Mouse (Mus musculus): ENCODE data around the gene Gpx6. TPM values are rescaled to one million over a fixed set of nuclear protein-coding genes. Genes with fewer than 3 reads are reported as not detected.

Gene Gpx6
- polyA plus RNA-seq, 1 experiment from 2014 or later: not detected

DNA sequence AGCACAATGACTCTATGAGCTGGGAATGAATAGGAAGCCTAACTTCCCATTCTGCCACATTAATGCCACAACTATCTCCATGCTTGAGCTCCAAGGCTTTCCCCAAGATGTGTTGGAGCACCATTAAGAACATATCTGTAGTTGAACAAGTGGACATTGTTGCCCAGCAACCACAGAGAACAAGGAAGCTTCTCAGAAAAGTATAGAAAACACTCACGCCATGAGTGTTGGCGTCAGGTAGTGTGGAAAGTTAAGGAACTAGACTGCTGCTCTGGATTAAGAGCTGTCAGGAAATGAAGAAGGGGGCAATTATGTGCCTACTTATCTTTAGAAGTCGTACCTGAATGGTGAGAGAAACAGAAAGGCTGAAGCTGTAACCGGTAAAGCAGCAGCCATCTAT, 2.0 kb downstream of the Gpx6 start:
- Histone ChIP-seq H3K4me2 (ENCODE audit: low read depth) (no peak overlapping the region), H3K4me1 (ENCODE audit: control insufficient read depth, insufficient read depth, low read length) (no peaks in the 10 kb centered on the region), H3K27me3 (ENCODE audit: control insufficient read depth, insufficient read depth, low read length) (no peaks in the 10 kb centered on the region), H3K27ac (ENCODE audit: low read depth, low read length) (no peak overlapping the region), H3K36me3 (ENCODE audit: control insufficient read depth, insufficient read depth, low read length) (no peaks in the 10 kb centered on the region), H3K9ac (ENCODE audit: low read length) (no peak overlapping the region), H3K9me3 (ENCODE audit: control insufficient read depth, low read length) (no peaks in the 10 kb centered on the region), H3K4me3 (ENCODE audit: low read depth, low read length) (no peak overlapping the region)
- WGBS: 85% methylated on average over 4 of the region's 4 CpGs
- no peak for DNase-seq (ENCODE audit: low spot score)
- ATAC-seq (ENCODE audit: insufficient read depth, low FRiP score, low TSS enrichment): no peak

DNA sequence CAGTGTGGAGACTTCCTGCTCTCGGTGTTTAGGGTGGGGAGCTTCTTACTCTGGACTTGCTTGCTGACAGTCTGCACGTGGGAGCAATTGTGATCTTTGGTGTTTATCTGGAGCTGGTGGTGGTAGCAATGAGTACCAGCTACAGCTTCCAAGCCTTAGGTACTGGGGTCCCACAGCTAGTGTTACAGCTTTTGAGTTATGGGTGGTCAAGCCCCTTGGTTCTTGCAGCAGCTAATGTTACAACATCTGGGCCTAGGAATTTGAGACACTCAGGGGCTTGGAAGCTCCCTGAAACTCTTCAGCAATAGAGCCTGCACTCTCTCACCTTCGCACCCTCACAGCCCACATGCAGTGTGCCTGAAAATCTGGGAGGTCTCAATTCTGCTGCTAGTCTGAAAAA, 8.3 kb downstream of the Gpx6 start:
- H3K4me3 ChIP-seq (ENCODE audit: low read depth, low read length): no peak overlapping the region
- no peaks in the 10 kb centered on the region for H3K4me1 ChIP-seq (ENCODE audit: control insufficient read depth, insufficient read depth, low read length)
- H3K4me2 ChIP-seq (ENCODE audit: low read depth): no peak overlapping the region
- H3K9me3 ChIP-seq (ENCODE audit: control insufficient read depth, low read length): no peaks in the 10 kb centered on the region
- ATAC-seq (ENCODE audit: insufficient read depth, low FRiP score, low TSS enrichment): no peak
- H3K27ac ChIP-seq (ENCODE audit: low read depth, low read length): no peak overlapping the region
- no peaks in the 10 kb centered on the region for H3K27me3 ChIP-seq (ENCODE audit: control insufficient read depth, insufficient read depth, low read length)
- H3K9ac ChIP-seq (ENCODE audit: low read length): no peak overlapping the region
- WGBS: 73% methylated on average over 3 of the region's 3 CpGs
- no peak for DNase-seq (ENCODE audit: low spot score)
- no peaks in the 10 kb centered on the region for H3K36me3 ChIP-seq (ENCODE audit: control insufficient read depth, insufficient read depth, low read length)

DNA sequence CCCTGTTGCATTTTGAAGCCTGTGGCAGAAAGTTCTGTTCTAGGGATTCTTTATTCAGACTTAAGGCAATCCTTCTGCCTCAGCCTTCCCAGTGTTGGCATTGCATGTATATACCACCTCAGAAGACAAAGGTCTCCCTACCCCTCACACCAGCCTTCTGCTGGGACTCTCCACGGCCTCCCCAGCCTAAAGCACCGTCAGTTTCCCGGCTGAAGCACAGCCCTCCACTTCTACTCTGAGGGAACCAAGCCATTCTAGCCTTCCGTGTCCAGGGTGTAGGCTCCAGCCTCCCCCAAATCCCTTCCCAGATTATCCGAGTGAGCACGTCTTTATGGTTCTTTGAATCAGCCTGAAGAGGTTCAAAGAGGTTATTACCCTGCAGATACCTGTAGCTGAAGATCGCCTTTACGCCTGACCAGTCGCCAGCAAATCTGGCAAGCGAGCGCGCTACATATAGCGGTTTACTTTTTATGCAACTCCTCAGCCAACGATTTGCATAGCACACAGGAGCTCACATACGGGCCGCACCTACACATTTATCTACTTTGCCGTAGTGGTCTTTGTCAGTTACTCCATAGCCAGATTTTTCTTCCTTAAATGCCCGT, 10.1 kb downstream of the Gpx6 start:
- H3K36me3 ChIP-seq (ENCODE audit: control insufficient read depth, insufficient read depth, low read length): no peaks in the 10 kb centered on the region
- H3K27me3 ChIP-seq (ENCODE audit: control insufficient read depth, insufficient read depth, low read length): no peaks in the 10 kb centered on the region
- H3K9ac ChIP-seq (ENCODE audit: low read length): no peak overlapping the region
- peak overlapping the region; percentile 23 for H3K4me3 ChIP-seq (ENCODE audit: low read depth, low read length)
- WGBS: 2% methylated on average over 18 of the region's 18 CpGs
- no peaks in the 10 kb centered on the region for H3K9me3 ChIP-seq (ENCODE audit: control insufficient read depth, low read length)
- H3K4me1 ChIP-seq (ENCODE audit: control insufficient read depth, insufficient read depth, low read length): no peaks in the 10 kb centered on the region
- DNase-seq (ENCODE audit: low spot score): peak; percentile 13
- H3K4me2 ChIP-seq (ENCODE audit: low read depth): peak overlapping the region; percentile 34
- no peak for ATAC-seq (ENCODE audit: insufficient read depth, low FRiP score, low TSS enrichment)
- H3K27ac ChIP-seq (ENCODE audit: low read depth, low read length): no peak overlapping the region

DNA sequence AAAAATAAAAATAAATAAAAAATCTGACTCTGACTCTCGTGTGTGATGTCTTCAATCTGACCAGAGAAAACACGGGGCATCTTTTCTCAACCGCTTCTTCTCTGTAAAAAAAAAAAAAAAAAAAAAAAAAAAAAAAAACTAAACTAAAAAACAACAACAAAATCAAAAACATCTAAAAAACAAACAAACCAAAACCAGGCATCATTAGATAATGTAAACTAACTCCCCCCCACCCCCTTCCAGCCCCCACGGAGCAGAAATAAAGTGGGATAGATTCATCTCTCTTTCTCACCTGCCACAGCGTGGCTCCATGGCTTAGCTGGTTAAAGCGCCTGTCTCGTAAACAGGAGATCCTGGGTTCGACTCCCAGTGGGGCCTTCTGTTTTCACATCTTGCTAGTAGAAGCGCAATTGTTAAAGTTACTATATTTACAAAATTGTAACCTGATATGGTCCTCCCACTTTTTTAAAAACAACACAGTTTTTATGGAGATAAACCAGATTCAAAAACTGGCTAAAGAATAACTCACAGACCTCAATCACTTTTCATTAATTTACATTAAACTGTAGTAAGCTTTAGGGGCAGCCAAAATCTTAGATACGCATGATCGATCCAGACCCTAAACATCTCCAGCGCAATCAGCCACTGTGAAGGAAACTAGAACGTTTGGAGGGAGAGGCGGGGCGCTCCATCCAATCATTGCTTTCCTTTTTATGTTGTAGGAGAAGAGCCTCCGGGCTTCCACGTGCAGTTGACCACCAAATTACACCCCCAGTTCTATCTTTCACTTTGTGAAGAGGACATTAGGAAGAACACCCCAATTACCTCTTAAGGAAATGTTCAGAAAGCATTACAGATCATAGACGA, 10.8 kb downstream of the Gpx6 start:
- Histone ChIP-seq H3K4me3 (ENCODE audit: low read depth, low read length) (peak overlapping the region; percentile 23), H3K9ac (ENCODE audit: low read length) (no peak overlapping the region), H3K4me2 (ENCODE audit: low read depth) (peak overlapping the region; percentile 34), H3K4me1 (ENCODE audit: control insufficient read depth, insufficient read depth, low read length) (no peaks in the 10 kb centered on the region), H3K27me3 (ENCODE audit: control insufficient read depth, insufficient read depth, low read length) (no peaks in the 10 kb centered on the region), H3K27ac (ENCODE audit: low read depth, low read length) (no peak overlapping the region), H3K36me3 (ENCODE audit: control insufficient read depth, insufficient read depth, low read length) (no peaks in the 10 kb centered on the region), H3K9me3 (ENCODE audit: control insufficient read depth, low read length) (no peaks in the 10 kb centered on the region)
- 17% methylated on average over 18 of the region's 18 CpGs for WGBS
- DNase-seq (ENCODE audit: low spot score) (peak; percentile 53), ATAC-seq (ENCODE audit: insufficient read depth, low FRiP score, low TSS enrichment) (no peak)

DNA sequence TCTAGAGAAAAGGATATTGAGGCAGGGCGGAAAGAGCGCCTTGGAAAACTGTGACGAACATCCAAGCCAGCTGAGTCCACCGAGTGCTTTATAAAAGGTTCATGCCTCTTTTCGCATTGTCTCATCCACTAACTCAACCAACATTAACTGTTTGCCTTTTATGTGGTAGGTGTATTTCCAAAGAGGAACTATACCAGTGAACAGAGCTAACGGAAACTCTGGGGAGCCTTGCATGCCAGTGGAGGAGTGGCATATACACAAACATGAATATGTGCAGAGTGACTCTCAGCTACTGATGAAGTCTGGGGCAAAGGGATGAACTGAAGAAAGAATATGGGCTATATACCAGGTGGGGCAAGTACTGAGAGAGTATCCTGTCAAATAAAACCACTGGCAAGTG, 11.5 kb downstream of the Gpx6 start:
- no peaks in the 10 kb centered on the region for H3K27me3 ChIP-seq (ENCODE audit: control insufficient read depth, insufficient read depth, low read length)
- H3K9ac ChIP-seq (ENCODE audit: low read length): no peak overlapping the region
- H3K4me1 ChIP-seq (ENCODE audit: control insufficient read depth, insufficient read depth, low read length): no peaks in the 10 kb centered on the region
- WGBS: 76% methylated on average over 6 of the region's 6 CpGs
- no peak overlapping the region for H3K27ac ChIP-seq (ENCODE audit: low read depth, low read length)
- no peaks in the 10 kb centered on the region for H3K36me3 ChIP-seq (ENCODE audit: control insufficient read depth, insufficient read depth, low read length)
- no peak overlapping the region for H3K4me3 ChIP-seq (ENCODE audit: low read depth, low read length)
- H3K4me2 ChIP-seq (ENCODE audit: low read depth): no peak overlapping the region
- DNase-seq (ENCODE audit: low spot score) (no peak), ATAC-seq (ENCODE audit: insufficient read depth, low FRiP score, low TSS enrichment) (no peak)
- no peaks in the 10 kb centered on the region for H3K9me3 ChIP-seq (ENCODE audit: control insufficient read depth, low read length)

DNA sequence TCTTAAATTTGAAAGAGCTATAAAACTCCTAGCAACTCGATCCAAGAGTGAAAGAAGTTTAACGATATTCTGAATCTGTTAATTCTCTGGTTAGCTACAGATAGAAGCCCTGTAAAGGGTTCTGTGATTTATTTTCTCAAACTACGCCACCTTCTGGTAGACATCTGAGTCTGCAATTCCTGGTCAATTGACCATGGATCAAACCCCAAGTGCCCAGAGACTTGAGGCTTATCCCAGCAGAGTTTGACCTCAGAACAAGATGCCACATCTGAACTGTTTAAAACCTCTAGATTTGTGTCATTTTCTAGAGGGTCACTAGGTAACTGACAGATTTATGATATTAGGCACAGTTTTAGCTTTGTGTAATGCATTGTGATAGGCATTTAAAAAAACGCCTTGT, 14.3 kb downstream of the Gpx6 start:
- ATAC-seq (ENCODE audit: insufficient read depth, low FRiP score, low TSS enrichment) (peak; percentile 25; the same call in 1 of the 2 replicates), DNase-seq (ENCODE audit: low spot score) (peak; percentile 20)
- Histone ChIP-seq H3K4me1 (ENCODE audit: control insufficient read depth, insufficient read depth, low read length) (no peaks in the 10 kb centered on the region), H3K4me2 (ENCODE audit: low read depth) (peak overlapping the region; percentile 45), H3K9me3 (ENCODE audit: control insufficient read depth, low read length) (no peaks in the 10 kb centered on the region), H3K27ac (ENCODE audit: low read depth, low read length) (no peak overlapping the region), H3K27me3 (ENCODE audit: control insufficient read depth, insufficient read depth, low read length) (no peaks in the 10 kb centered on the region), H3K4me3 (ENCODE audit: low read depth, low read length) (no peak overlapping the region), H3K9ac (ENCODE audit: low read length) (no peak overlapping the region), H3K36me3 (ENCODE audit: control insufficient read depth, insufficient read depth, low read length) (no peaks in the 10 kb centered on the region)
- 12% methylated on average over 4 of the region's 4 CpGs for WGBS

DNA sequence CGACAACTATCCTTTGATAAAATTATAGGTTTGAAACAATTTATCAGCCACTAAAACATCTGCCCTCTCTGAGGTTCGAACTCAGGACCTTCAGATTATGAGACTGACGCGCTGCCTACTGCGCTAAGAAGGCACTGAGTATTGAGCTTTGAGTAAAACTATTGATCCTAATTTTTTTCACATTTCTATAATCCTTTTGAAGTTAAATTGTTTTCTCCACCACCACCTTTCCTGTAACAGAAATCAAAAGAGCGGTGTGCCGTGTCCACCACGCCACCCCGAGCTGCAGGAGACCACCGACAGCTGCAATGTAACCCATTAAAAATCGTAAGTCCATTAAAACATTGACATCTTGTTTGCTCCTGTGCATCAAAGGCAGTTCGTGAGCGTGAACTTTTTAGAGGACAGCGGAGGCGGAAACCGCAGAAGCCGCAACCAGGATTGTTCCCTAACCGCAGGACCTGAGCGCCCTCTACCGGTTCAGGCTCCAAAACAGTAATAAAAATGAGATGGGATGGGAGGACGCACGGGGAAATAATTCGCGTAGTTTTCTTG, 14.8 kb downstream of the Gpx6 start:
- Histone ChIP-seq H3K9me3 (ENCODE audit: control insufficient read depth, low read length) (no peaks in the 10 kb centered on the region), H3K27ac (ENCODE audit: low read depth, low read length) (no peak overlapping the region), H3K27me3 (ENCODE audit: control insufficient read depth, insufficient read depth, low read length) (no peaks in the 10 kb centered on the region), H3K9ac (ENCODE audit: low read length) (no peak overlapping the region), H3K4me3 (ENCODE audit: low read depth, low read length) (peak overlapping the region; percentile 38), H3K4me1 (ENCODE audit: control insufficient read depth, insufficient read depth, low read length) (no peaks in the 10 kb centered on the region), H3K36me3 (ENCODE audit: control insufficient read depth, insufficient read depth, low read length) (no peaks in the 10 kb centered on the region), H3K4me2 (ENCODE audit: low read depth) (peak overlapping the region; percentile 45)
- ATAC-seq (ENCODE audit: insufficient read depth, low FRiP score, low TSS enrichment): peak; percentile 58
- DNase-seq (ENCODE audit: low spot score): peak; percentile 87
- under 1% methylated on average over 24 of the region's 24 CpGs for WGBS

DNA sequence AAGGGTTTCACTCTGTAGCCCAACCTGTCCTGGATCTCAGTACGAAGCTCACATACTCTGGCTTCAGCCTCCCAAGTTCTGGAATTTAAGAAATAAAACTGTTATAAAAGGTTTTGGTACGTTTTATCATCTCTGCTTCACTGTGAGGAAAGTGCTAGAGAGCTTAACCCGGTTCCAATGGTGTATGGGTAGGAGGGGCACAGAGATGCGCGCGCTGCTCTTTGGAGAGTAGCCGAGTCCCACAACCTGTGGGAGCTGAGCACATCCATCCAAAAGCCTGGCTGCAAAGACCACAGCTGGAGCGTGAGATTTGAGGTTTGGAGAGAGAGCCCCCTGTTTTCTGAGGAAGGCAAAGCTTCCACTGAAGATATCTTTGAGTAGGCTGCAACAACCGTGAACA, 15.5 kb downstream of the Gpx6 start:
- peak; percentile 66; the same call in 1 of the 2 replicates for ATAC-seq (ENCODE audit: insufficient read depth, low FRiP score, low TSS enrichment)
- Histone ChIP-seq H3K27ac (ENCODE audit: low read depth, low read length) (no peak overlapping the region), H3K9me3 (ENCODE audit: control insufficient read depth, low read length) (no peaks in the 10 kb centered on the region), H3K36me3 (ENCODE audit: control insufficient read depth, insufficient read depth, low read length) (no peaks in the 10 kb centered on the region), H3K4me2 (ENCODE audit: low read depth) (peak overlapping the region; percentile 45), H3K4me1 (ENCODE audit: control insufficient read depth, insufficient read depth, low read length) (no peaks in the 10 kb centered on the region), H3K27me3 (ENCODE audit: control insufficient read depth, insufficient read depth, low read length) (no peaks in the 10 kb centered on the region), H3K9ac (ENCODE audit: low read length) (no peak overlapping the region), H3K4me3 (ENCODE audit: low read depth, low read length) (peak overlapping the region; percentile 38)
- DNase-seq (ENCODE audit: low spot score): peak; percentile 56
- WGBS: 2% methylated on average over 9 of the region's 9 CpGs

Measured in neural tube, embryonic 11.5 days (tissue).